Mouse (Mus musculus): ENCODE results near the gene Zmym4.
"Not testable (repeated sequence)": the region's sequence is repeated elsewhere in the genome, so short reads cannot be mapped to it uniquely, and the experiment has no call there.

Gene Zmym4

GRCm38 (mm10) chr4:126967864-126968821 is at the start of gene Zmym4:
Gene Zmym4 (minus strand): TSS chr4:126968135.
- DNase-seq (ENCODE audit: low spot score): peak; percentile 90

- DNase-seq (ENCODE audit: low spot score): no peak
Observed at GRCm38 (mm10) chr4:127016366-127016765, 48.4 kb upstream of the Zmym4 start.

GRCm38 (mm10) chr4:127015294-127015993 is 47.5 kb upstream of the Zmym4 start:
- peak; percentile 63 for DNase-seq (ENCODE audit: low spot score)

GRCm38 (mm10) chr4:127005113-127005936 is 37.4 kb upstream of the Zmym4 start:
- DNase-seq (ENCODE audit: low spot score): peak; percentile 17

GRCm38 (mm10) chr4:127004384-127004783 is 36.4 kb upstream of the Zmym4 start:
- DNase-seq (ENCODE audit: low spot score): no peak

- DNase-seq (ENCODE audit: low spot score): no peak
Observed at GRCm38 (mm10) chr4:127000601-127001105, 32.7 kb upstream of the Zmym4 start.

- DNase-seq (ENCODE audit: low spot score): not testable (repeated sequence)
Observed at GRCm38 (mm10) chr4:126999372-126999771, 31.4 kb upstream of the Zmym4 start.

GRCm38 (mm10) chr4:126992356-126992755 is 24.4 kb upstream of the Zmym4 start:
- DNase-seq (ENCODE audit: low spot score): no peak

- DNase-seq (ENCODE audit: low spot score): no peak
Observed at GRCm38 (mm10) chr4:126990553-126990952, 22.6 kb upstream of the Zmym4 start.

GRCm38 (mm10) chr4:126988503-126988902 is 20.6 kb upstream of the Zmym4 start:
- DNase-seq (ENCODE audit: low spot score): no peak

- DNase-seq (ENCODE audit: low spot score): no peak
Observed at GRCm38 (mm10) chr4:126986768-126987167, 18.8 kb upstream of the Zmym4 start.

GRCm38 (mm10) chr4:126983736-126984525 is 16.0 kb upstream of the Zmym4 start:
- DNase-seq (ENCODE audit: low spot score): not testable (repeated sequence)

- DNase-seq (ENCODE audit: low spot score): no peak
Observed at GRCm38 (mm10) chr4:126983321-126983720, 15.4 kb upstream of the Zmym4 start.

- no peak for DNase-seq (ENCODE audit: low spot score)
Observed at GRCm38 (mm10) chr4:126978706-126979105, 10.8 kb upstream of the Zmym4 start.

- no peak for DNase-seq (ENCODE audit: low spot score)
Observed at GRCm38 (mm10) chr4:126977467-126977866, 9.5 kb upstream of the Zmym4 start.

GRCm38 (mm10) chr4:126967241-126967863 is 583 bp downstream of the Zmym4 start:
- no peak for DNase-seq (ENCODE audit: low spot score)

- no peak for DNase-seq (ENCODE audit: low spot score)
Observed at GRCm38 (mm10) chr4:126958682-126959081, 9.3 kb downstream of the Zmym4 start.

GRCm38 (mm10) chr4:126958261-126958660 is 9.7 kb downstream of the Zmym4 start:
- no peak for DNase-seq (ENCODE audit: low spot score)

GRCm38 (mm10) chr4:126957434-126957833 is 10.5 kb downstream of the Zmym4 start:
- DNase-seq (ENCODE audit: low spot score): no peak

GRCm38 (mm10) chr4:126950801-126951200 is 17.1 kb downstream of the Zmym4 start:
- not testable (repeated sequence) for DNase-seq (ENCODE audit: low spot score)

GRCm38 (mm10) chr4:126943421-126943820 is 24.5 kb downstream of the Zmym4 start:
- DNase-seq (ENCODE audit: low spot score): no peak

Data from ovary, adult 18-20 months (tissue).